Mouse (Mus musculus) ES-Bruce4 (cell line): ENCODE results near the gene Hist1h3b. TPM values are rescaled to one million over a fixed set of nuclear protein-coding genes. Genes with fewer than 3 reads are reported as not detected.
"Not testable (repeated sequence)": the region's sequence is repeated elsewhere in the genome, so short reads cannot be mapped to it uniquely, and the experiment has no call there.

Experiments
- H3K27ac ChIP-seq: 2 replicates; pipeline ENCODE4 v1.5.1; 2012; ENCODE audit warnings: low read length, inconsistent platforms; ENCODE audit not compliant: insufficient read depth
- H3K27me3 ChIP-seq: 2 replicates; pipeline ENCODE4 v1.6.1; 2012; ENCODE audit warnings: mild to moderate bottlenecking, low read length, inconsistent platforms; ENCODE audit not compliant: control insufficient read depth, poor library complexity, insufficient read depth, severe bottlenecking
- H3K36me3 ChIP-seq: 2 replicates; pipeline ENCODE4 v1.6.1; 2012; ENCODE audit warnings: inconsistent platforms, mild to moderate bottlenecking, low read length, moderate library complexity; ENCODE audit not compliant: control insufficient read depth, poor library complexity, insufficient read depth, severe bottlenecking
- H3K4me1 ChIP-seq: one replicate; pipeline ENCODE4 v1.8.1; 2011; ENCODE audit warnings: low read length; ENCODE audit not compliant: control insufficient read depth, insufficient read depth
- H3K4me3 ChIP-seq: 2 replicates; pipeline ENCODE4 v1.5.1; 2011; ENCODE audit warnings: low read depth, mild to moderate bottlenecking, low read length
- H3K9ac ChIP-seq: 2 replicates; pipeline ENCODE4 v1.6.1; 2012; ENCODE audit warnings: low read depth, mild to moderate bottlenecking, inconsistent platforms; ENCODE audit not compliant: poor library complexity, severe bottlenecking
- H3K9me3 ChIP-seq: replicated peaks from 2 replicates; pipeline ENCODE4 v1.6.1; 2012; ENCODE audit warnings: mild to moderate bottlenecking, low read length, inconsistent platforms; ENCODE audit not compliant: control insufficient read depth, poor library complexity, insufficient read depth, severe bottlenecking
- CTCF ChIP-seq: IDR thresholded peaks from one replicate; pipeline ENCODE4 v1.8.1; 2011; ENCODE audit warnings: low read depth, low read length
- EP300 ChIP-seq: IDR thresholded peaks from 2 replicates; pipeline ENCODE4 v1.6.1; 2011; ENCODE audit warnings: low read depth, low read length; ENCODE audit not compliant: insufficient read depth
- POLR2A ChIP-seq: IDR thresholded peaks from one replicate; pipeline ENCODE4 v1.8.1; 2011; ENCODE audit warnings: low read length; ENCODE audit not compliant: insufficient read depth
- polyA plus RNA-seq: library from polyadenylated mRNA; stranded (reverse); fragments of >200 nt; gene quantifications from 2 replicates; pipeline ENCODE4 v1.2.4, GENCODE M21; 2011; ENCODE audit warnings: low read depth; ENCODE audit not compliant: missing spikeins, insufficient read depth, insufficient read length

Hist1h3b gene
- 5.0 and 9.4 TPM in 2 replicates for polyA plus RNA-seq

- Histone ChIP-seq H3K4me3 (peak within 1 kb of the TSS; percentile 81), H3K9ac (peak within 1 kb of the TSS; percentile 96), H3K27ac (peak within 1 kb of the TSS; percentile 95)
- not testable (repeated sequence) for H3K27me3 ChIP-seq, H3K36me3 ChIP-seq, H3K4me1 ChIP-seq, H3K9me3 ChIP-seq
- peak; percentile 85 for TF ChIP-seq POLR2A
These were observed at the start of gene Hist1h3b for GRCm38 (mm10) chr13:23752067-23752741. Gene Hist1h3b, plus strand, starts transcription at chr13:23752267.

DNA sequence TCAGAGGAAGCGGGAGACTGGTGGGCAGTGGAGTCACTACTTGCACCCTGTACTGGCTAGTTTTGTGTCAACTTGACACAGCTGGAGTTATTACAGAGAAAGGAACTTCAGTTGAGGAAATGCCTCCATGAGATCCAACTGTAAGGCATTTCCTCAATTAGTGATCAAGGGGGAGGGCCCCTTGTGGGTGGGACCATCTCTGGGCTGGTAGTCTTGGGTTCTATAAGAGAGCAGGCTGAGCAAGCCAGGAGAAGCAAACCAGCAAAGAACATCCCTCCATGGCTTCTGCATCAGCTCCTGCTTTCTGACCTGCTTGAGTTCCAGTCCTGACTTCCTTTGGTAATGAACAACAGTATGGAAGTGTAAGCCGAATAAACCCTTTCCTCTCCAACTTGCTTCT lies 49.3 kb upstream of the Hist1h3b start:
- H3K27ac ChIP-seq, H3K9me3 ChIP-seq, H3K9ac ChIP-seq, H3K27me3 ChIP-seq, H3K4me3 ChIP-seq, H3K4me1 ChIP-seq, H3K36me3 ChIP-seq: not testable (repeated sequence)

DNA sequence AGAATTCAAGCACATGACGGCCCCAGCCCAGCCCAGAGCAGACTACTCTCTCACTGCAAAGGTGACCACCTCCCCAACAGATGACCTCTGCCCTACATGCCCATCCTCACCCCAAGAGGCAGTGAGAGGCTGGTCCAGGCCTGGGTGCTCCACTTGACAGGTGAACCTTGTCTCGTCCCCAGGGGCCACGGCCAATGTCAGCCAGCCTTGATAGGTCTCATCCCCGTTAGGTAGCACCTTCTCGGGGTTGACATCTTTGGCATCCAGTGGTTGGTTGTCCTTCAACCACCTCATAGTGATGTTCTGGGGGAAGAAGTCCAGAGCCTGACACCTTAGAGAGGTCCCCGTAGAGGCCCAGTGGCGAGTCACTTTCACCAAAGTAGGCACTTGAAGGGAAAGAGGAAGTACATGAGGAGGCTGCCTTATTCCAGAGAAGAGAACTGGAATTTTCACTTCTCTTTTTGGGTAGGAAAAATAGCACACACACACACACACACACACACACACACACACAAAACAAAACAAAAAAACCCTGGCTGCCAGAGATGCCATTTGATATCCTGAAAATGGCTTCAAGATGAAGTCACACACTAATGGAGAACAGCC lies 46.2 kb upstream of the Hist1h3b start:
- Histone ChIP-seq H3K36me3 (no peaks in the 10 kb centered on the region), H3K27me3 (peaks cover 4% of the 10 kb centered on the region; the same call in 1 of the 2 replicates), H3K27ac (no peak overlapping the region), H3K9ac (no peak overlapping the region), H3K9me3 (no peaks in the 10 kb centered on the region), H3K4me3 (no peak overlapping the region), H3K4me1 (no peaks in the 10 kb centered on the region)
- no peak for TF ChIP-seq CTCF
- TF ChIP-seq EP300 = no peak
- TF ChIP-seq POLR2A = no peak

- Histone ChIP-seq H3K4me3 (no peak overlapping the region), H3K9me3 (no peaks in the 10 kb centered on the region), H3K27ac (no peak overlapping the region), H3K9ac (no peak overlapping the region), H3K36me3 (no peaks in the 10 kb centered on the region), H3K27me3 (peaks cover 4% of the 10 kb centered on the region; the same call in 1 of the 2 replicates), H3K4me1 (no peaks in the 10 kb centered on the region)
- TF ChIP-seq POLR2A (no peak), EP300 (no peak), CTCF (no peak)
These were observed 45.3 kb upstream of the Hist1h3b start for GRCm38 (mm10) chr13:23706771-23707170.

DNA sequence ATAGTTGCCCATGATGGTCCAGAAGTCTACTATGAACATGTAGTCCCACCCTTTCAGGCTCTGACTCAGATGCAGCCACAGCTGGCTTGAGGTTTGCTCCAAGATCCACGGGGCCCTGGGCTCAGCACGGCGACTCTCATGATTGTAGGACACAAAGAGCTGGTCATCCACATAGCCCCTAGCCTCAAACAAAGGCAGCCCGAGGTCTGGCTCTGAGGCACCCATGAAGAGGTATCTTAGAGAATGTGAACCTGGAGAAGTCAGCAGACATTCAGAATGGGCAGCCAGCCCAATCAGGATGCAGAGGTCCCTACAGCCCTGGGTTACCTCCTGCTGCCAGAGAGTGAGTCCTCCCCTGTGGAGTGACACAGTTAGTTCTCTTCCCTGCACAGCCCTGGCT lies 44.0 kb upstream of the Hist1h3b start:
- TF ChIP-seq EP300 = no peak
- TF ChIP-seq CTCF = no peak
- no peak for TF ChIP-seq POLR2A
- Histone ChIP-seq H3K9me3 (no peaks in the 10 kb centered on the region), H3K27me3 (peaks cover 4% of the 10 kb centered on the region; the same call in 1 of the 2 replicates), H3K4me1 (no peaks in the 10 kb centered on the region), H3K4me3 (no peak overlapping the region), H3K9ac (no peak overlapping the region), H3K36me3 (no peaks in the 10 kb centered on the region), H3K27ac (no peak overlapping the region)

- TF ChIP-seq EP300 (no peak), CTCF (no peak), POLR2A (no peak)
- Histone ChIP-seq H3K27ac (no peak overlapping the region), H3K9ac (no peak overlapping the region), H3K4me3 (no peak overlapping the region), H3K36me3 (no peaks in the 10 kb centered on the region), H3K27me3 (peaks cover 4% of the 10 kb centered on the region; the same call in 1 of the 2 replicates), H3K4me1 (no peaks in the 10 kb centered on the region), H3K9me3 (no peaks in the 10 kb centered on the region)
These were observed 43.4 kb upstream of the Hist1h3b start for GRCm38 (mm10) chr13:23708654-23709053.
